Mouse (Mus musculus): ENCODE data around the gene Spdl1. TPM values are rescaled to one million over a fixed set of nuclear protein-coding genes. Genes with fewer than 3 reads are reported as not detected.

Gene Spdl1
- 1 to 10 TPM; 2.0 to 2.4 TPM for total RNA-seq (2023)

DNA sequence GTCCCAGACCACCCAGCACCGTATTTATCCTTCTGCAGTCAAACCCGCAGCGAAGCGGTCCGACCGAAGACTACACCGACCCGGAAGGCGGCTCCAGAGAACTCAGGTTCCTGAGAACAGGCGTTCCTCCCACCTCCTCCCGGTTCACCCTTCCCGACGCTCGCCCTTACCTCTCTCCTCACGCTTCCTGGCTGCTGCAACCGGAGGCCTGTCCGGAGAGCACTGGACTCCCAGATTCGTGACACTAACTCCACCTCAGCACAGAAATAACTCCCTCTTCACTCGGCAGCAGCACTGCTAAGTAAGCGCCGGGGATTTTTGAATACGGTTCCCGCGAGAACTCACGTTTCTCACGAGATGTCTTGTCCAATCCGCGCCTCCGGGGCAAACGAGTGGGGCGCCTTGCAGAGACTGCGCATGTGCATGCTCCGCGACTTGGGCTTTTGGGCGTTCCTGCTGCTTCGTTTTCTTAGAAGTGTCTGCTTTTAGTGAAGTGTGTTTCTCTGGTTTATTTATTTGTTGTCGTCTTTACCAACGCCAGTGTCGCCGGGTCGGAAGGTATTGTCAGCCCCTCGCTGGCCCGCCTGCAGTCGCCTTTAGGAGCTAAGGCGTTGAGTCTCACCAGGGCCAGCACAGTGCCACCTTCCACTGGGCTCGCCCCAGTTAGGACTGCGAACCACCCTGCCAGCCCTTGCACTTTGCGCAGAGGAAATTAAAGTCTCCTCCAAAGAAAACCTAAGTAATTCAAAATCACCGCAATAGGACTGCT is at the start of gene Spdl1:
Spdl1 (minus strand) TSS at position 324 of the 769 bp plus-strand sequence.

DNA sequence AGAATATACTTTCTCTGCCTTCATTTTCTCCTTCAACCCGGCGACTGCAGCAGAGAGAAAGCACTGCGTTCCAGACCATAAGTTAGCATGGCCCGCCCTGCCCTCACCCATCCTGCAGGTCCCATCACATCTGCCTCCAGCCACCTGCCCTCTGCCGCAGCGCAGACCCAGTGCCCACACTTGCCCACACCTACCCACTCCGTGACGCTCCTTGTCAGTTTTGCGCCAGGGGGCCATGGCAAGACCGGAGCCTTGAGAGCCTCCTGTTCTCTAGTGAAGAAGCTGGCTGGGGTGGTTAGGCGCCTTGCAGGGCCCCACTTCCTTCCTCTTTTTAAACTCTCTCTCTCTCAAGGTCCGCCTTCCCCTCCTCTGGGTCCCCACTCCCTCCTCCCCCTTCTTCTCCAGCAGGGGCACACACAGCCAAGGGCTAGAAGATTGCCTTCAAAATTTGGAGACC is 49.8 kb downstream of the Spdl1 start, which contains the start of gene Dock2:
Dock2 (minus strand) TSS at position 306 of the 457 bp plus-strand sequence.

Other genes with a start within 250 kb of the Spdl1 start
- gene Dock2, start 49.7 kb downstream of the Spdl1 start, total RNA-seq (2023): 100 to 1,000 TPM; 397 to 413 TPM